Mouse (Mus musculus) forebrain, embryonic 12.5 days (tissue): ENCODE data around the gene Lrrc9. TPM values are rescaled to one million over a fixed set of nuclear protein-coding genes. Genes with fewer than 3 reads are reported as not detected.

ENCODE experiments used
- ATAC-seq: fragments of 200-750 bp; cut with Nextera tagmentation; 2 replicates; pipeline ENCODE4 v1.8.0; 2017; ENCODE audit warnings: moderate TSS enrichment; ENCODE audit not compliant: low FRiP score
- H3K27ac ChIP-seq: fragments of 300-500 bp; sonication (generic); 2 replicates; pipeline ENCODE4 v1.5.1; 2016; ENCODE audit warnings: mild to moderate bottlenecking
- H3K27me3 ChIP-seq: fragments of 300-500 bp; sonication (generic); 2 replicates; pipeline ENCODE4 v1.6.1; 2016; ENCODE audit warnings: mild to moderate bottlenecking
- H3K36me3 ChIP-seq: fragments of 300-500 bp; sonication (generic); replicated peaks from 2 replicates; pipeline ENCODE4 v1.6.1; 2016; ENCODE audit warnings: mild to moderate bottlenecking
- H3K4me1 ChIP-seq: fragments of 300-500 bp; sonication (generic); 2 replicates; pipeline ENCODE4 v1.6.1; 2016
- H3K4me2 ChIP-seq: fragments of 300-500 bp; sonication (generic); 2 replicates; pipeline ENCODE4 v1.6.1; 2016; ENCODE audit warnings: mild to moderate bottlenecking, moderate library complexity
- H3K4me3 ChIP-seq: fragments of 300-500 bp; sonication (generic); replicated peaks from 2 replicates; pipeline ENCODE4 v1.5.1; 2016; ENCODE audit warnings: mild to moderate bottlenecking
- H3K9ac ChIP-seq: fragments of 300-500 bp; sonication (generic); 2 replicates; pipeline ENCODE4 v1.6.1; 2016; ENCODE audit warnings: mild to moderate bottlenecking
- H3K9me3 ChIP-seq: fragments of 300-500 bp; sonication (generic); 2 replicates; pipeline ENCODE4 v1.6.1; 2016
- WGBS: fragments of 180-500 bp; shearing (Covaris S2); methylation state at CpG from one replicate; pipeline ENCODE4 v1.1.7; 2016; 5-methylcytosine and 5-hydroxymethylcytosine counted together
- polyA plus RNA-seq: library from polyadenylated mRNA; unstranded; fragments of >200 nt; fragmentation: Nextera tagmentation; extraction: Ambion mirVana; gene quantifications from 2 replicates; pipeline ENCODE4 v1.2.1, GENCODE M21; 2016

Gene Lrrc9
- polyA plus RNA-seq = 2.3 and 3.4 TPM in 2 replicates

GRCm38 (mm10) chr12:72441839-72442576, at the start of gene Lrrc9:
Gene Lrrc9, plus strand, starts transcription at chr12:72441866.
- H3K27me3 ChIP-seq = 0 out of 2 replicates have a peak, but pooled peaks cover 8% of the 10 kb centered on the region
- peak within 1 kb of the TSS; percentile 54 for H3K9ac ChIP-seq
- H3K4me3 ChIP-seq = peak within 1 kb of the TSS; percentile 45
- peaks cover 25% of the 10 kb centered on the region for H3K4me1 ChIP-seq
- peak within 1 kb of the TSS; percentile 25; the same call in 1 of the 2 replicates for H3K27ac ChIP-seq
- H3K36me3 ChIP-seq = no peaks in the 10 kb centered on the region
- H3K9me3 ChIP-seq = no peaks in the 10 kb centered on the region
- WGBS = under 1% methylated on average over 31 of the region's 31 CpGs
- peak; percentile 79 for ATAC-seq
- H3K4me2 ChIP-seq = peak within 1 kb of the TSS; percentile 83

GRCm38 (mm10) chr12:72393046-72393805, 48.4 kb upstream of the Lrrc9 start:
- H3K27ac ChIP-seq = no peak overlapping the region
- ATAC-seq = no peak
- 59% methylated on average over 13 of the region's 13 CpGs for WGBS
- H3K4me2 ChIP-seq = no peak overlapping the region
- H3K4me3 ChIP-seq = no peak overlapping the region
- H3K4me1 ChIP-seq = no peaks in the 10 kb centered on the region
- H3K36me3 ChIP-seq = no peaks in the 10 kb centered on the region
- no peaks in the 10 kb centered on the region for H3K27me3 ChIP-seq
- no peaks in the 10 kb centered on the region for H3K9me3 ChIP-seq
- no peak overlapping the region for H3K9ac ChIP-seq

- Histone ChIP-seq H3K27ac (no peak overlapping the region), H3K4me2 (no peak overlapping the region), H3K4me1 (peaks cover 22% of the 10 kb centered on the region), H3K36me3 (no peaks in the 10 kb centered on the region), H3K9ac (no peak overlapping the region), H3K27me3 (peaks cover 18% of the 10 kb centered on the region), H3K9me3 (no peaks in the 10 kb centered on the region), H3K4me3 (no peak overlapping the region)
- no peak for ATAC-seq
- 27% methylated on average over 5 of the region's 5 CpGs for WGBS
Measured at GRCm38 (mm10) chr12:72405031-72405430, 36.6 kb upstream of the Lrrc9 start.

GRCm38 (mm10) chr12:72407146-72407545, 34.5 kb upstream of the Lrrc9 start:
- Histone ChIP-seq H3K9me3 (no peaks in the 10 kb centered on the region), H3K27ac (no peak overlapping the region), H3K36me3 (no peaks in the 10 kb centered on the region), H3K9ac (0 out of 2 replicates have a peak overlapping the region, but pooled peaks have one; percentile 74), H3K4me3 (peak overlapping the region; percentile 82), H3K27me3 (peaks cover 18% of the 10 kb centered on the region), H3K4me1 (peaks cover 22% of the 10 kb centered on the region), H3K4me2 (peak overlapping the region; percentile 92)
- ATAC-seq = no peak
- WGBS = 8% methylated on average over 11 of the region's 11 CpGs

GRCm38 (mm10) chr12:72407721-72408110, 34.0 kb upstream of the Lrrc9 start:
- H3K27me3 ChIP-seq = peaks cover 18% of the 10 kb centered on the region
- WGBS = 0% methylated on average over 17 of the region's 17 CpGs
- 0 out of 2 replicates have a peak, but pooled peaks have one; percentile 16 for ATAC-seq
- no peaks in the 10 kb centered on the region for H3K36me3 ChIP-seq
- H3K4me2 ChIP-seq = peak overlapping the region; percentile 92
- H3K9me3 ChIP-seq = no peaks in the 10 kb centered on the region
- no peak overlapping the region for H3K27ac ChIP-seq
- H3K4me1 ChIP-seq = peaks cover 22% of the 10 kb centered on the region
- H3K9ac ChIP-seq = peak overlapping the region; percentile 74
- H3K4me3 ChIP-seq = peak overlapping the region; percentile 82

GRCm38 (mm10) chr12:72408111-72408891, 33.4 kb upstream of the Lrrc9 start:
- WGBS = under 1% methylated on average over 63 of the region's 63 CpGs
- Histone ChIP-seq H3K27ac (peak overlapping the region; percentile 59; the same call in 1 of the 2 replicates), H3K4me2 (peak overlapping the region; percentile 92), H3K4me3 (peak overlapping the region; percentile 82), H3K9me3 (no peaks in the 10 kb centered on the region), H3K9ac (peak overlapping the region; percentile 74), H3K36me3 (no peaks in the 10 kb centered on the region), H3K4me1 (peaks cover 22% of the 10 kb centered on the region), H3K27me3 (peaks cover 18% of the 10 kb centered on the region)
- ATAC-seq = peak; percentile 89

GRCm38 (mm10) chr12:72408954-72409353, 32.7 kb upstream of the Lrrc9 start, which contains the start of gene Rtn1:
Gene Rtn1, minus strand, starts transcription at chr12:72409054.
- peaks cover 22% of the 10 kb centered on the region for H3K4me1 ChIP-seq
- peak within 1 kb of the TSS; percentile 92 for H3K4me2 ChIP-seq
- WGBS = 39% methylated on average over 6 of the region's 6 CpGs

GRCm38 (mm10) chr12:72417762-72418161, 23.9 kb upstream of the Lrrc9 start:
- H3K27ac ChIP-seq = no peak overlapping the region
- no peak overlapping the region for H3K4me3 ChIP-seq
- H3K4me2 ChIP-seq = no peak overlapping the region
- no peaks in the 10 kb centered on the region for H3K9me3 ChIP-seq
- no peaks in the 10 kb centered on the region for H3K4me1 ChIP-seq
- no peaks in the 10 kb centered on the region for H3K27me3 ChIP-seq
- 37% methylated on average over 3 of the region's 3 CpGs for WGBS
- no peak overlapping the region for H3K9ac ChIP-seq
- ATAC-seq = no peak
- no peaks in the 10 kb centered on the region for H3K36me3 ChIP-seq

More at GRCm38 (mm10) chr12:72408954-72409353, 32.7 kb upstream of the Lrrc9 start, which contains the start of gene Rtn1:
- Histone ChIP-seq H3K36me3 (no peaks in the 10 kb centered on the region), H3K9me3 (no peaks in the 10 kb centered on the region), H3K27me3 (peaks cover 18% of the 10 kb centered on the region), H3K27ac (peak within 1 kb of the TSS; percentile 59; the same call in 1 of the 2 replicates), H3K4me3 (peak within 1 kb of the TSS; percentile 82), H3K9ac (peak within 1 kb of the TSS; percentile 74)
- no peak; the same call in 1 of the 2 replicates for ATAC-seq

- Histone ChIP-seq H3K9me3 (no peaks in the 10 kb centered on the region), H3K36me3 (no peaks in the 10 kb centered on the region), H3K27ac (no peak overlapping the region), H3K4me2 (no peak overlapping the region), H3K4me3 (no peak overlapping the region), H3K9ac (no peak overlapping the region), H3K27me3 (no peaks in the 10 kb centered on the region; the same call in 1 of the 2 replicates), H3K4me1 (peaks cover 2% of the 10 kb centered on the region; the same call in 1 of the 2 replicates)
- no peak for ATAC-seq
- 55% methylated on average over 4 of the region's 4 CpGs for WGBS
Measured at GRCm38 (mm10) chr12:72422681-72423080, 19.0 kb upstream of the Lrrc9 start.

- no peaks in the 10 kb centered on the region for H3K9me3 ChIP-seq
- peak; percentile 63; the same call in 1 of the 2 replicates for ATAC-seq
- no peak overlapping the region for H3K4me3 ChIP-seq
- peaks cover 5% of the 10 kb centered on the region; the same call in 1 of the 2 replicates for H3K4me1 ChIP-seq
- no peaks in the 10 kb centered on the region; the same call in 1 of the 2 replicates for H3K27me3 ChIP-seq
- 0 out of 2 replicates have a peak overlapping the region, but pooled peaks have one; percentile 21 for H3K4me2 ChIP-seq
- no peak overlapping the region for H3K9ac ChIP-seq
- WGBS = 22% methylated on average over 11 of the region's 11 CpGs
- no peaks in the 10 kb centered on the region for H3K36me3 ChIP-seq
- no peak overlapping the region for H3K27ac ChIP-seq
Measured at GRCm38 (mm10) chr12:72427722-72428126, 13.9 kb upstream of the Lrrc9 start.

- 89% methylated on average over 4 of the region's 4 CpGs for WGBS
- no peak for ATAC-seq
- H3K27me3 ChIP-seq = no peaks in the 10 kb centered on the region
- H3K9me3 ChIP-seq = no peaks in the 10 kb centered on the region
- H3K9ac ChIP-seq = no peak overlapping the region
- no peak overlapping the region for H3K4me3 ChIP-seq
- H3K36me3 ChIP-seq = no peaks in the 10 kb centered on the region
- no peak overlapping the region for H3K27ac ChIP-seq
- H3K4me1 ChIP-seq = peaks cover 13% of the 10 kb centered on the region
- H3K4me2 ChIP-seq = no peak overlapping the region
Measured at GRCm38 (mm10) chr12:72432209-72432608, 9.5 kb upstream of the Lrrc9 start.
